Mouse (Mus musculus): ENCODE measurements around the gene Mrgprd. TPM values are rescaled to one million over a fixed set of nuclear protein-coding genes. Genes with fewer than 3 reads are reported as not detected.

Mrgprd gene
- total RNA-seq, 2 experiments from 2014 or later, result not detected

- peak; percentile 68 to 85 for DNase-seq
Measured at GRCm38 (mm10) chr7:145302488-145303285, 11.9 kb upstream of the Mrgprd start.

- no peak for DNase-seq
Measured at GRCm38 (mm10) chr7:145304153-145304552, 10.5 kb upstream of the Mrgprd start.

- DNase-seq, result no peak
Measured at GRCm38 (mm10) chr7:145307636-145308035, 7.0 kb upstream of the Mrgprd start.

- no peak for DNase-seq
Measured at GRCm38 (mm10) chr7:145308061-145308675, 6.5 kb upstream of the Mrgprd start.

- DNase-seq, result peak; percentile 33 to 41
Measured at GRCm38 (mm10) chr7:145308866-145309265, 5.8 kb upstream of the Mrgprd start.

GRCm38 (mm10) chr7:145309877-145310276, 4.8 kb upstream of the Mrgprd start:
- DNase-seq, result no peak

- DNase-seq, result no peak
Measured at GRCm38 (mm10) chr7:145310526-145310925, 4.1 kb upstream of the Mrgprd start.

- no peak for DNase-seq
Measured at GRCm38 (mm10) chr7:145312137-145312536, 2.5 kb upstream of the Mrgprd start.

- no peak for DNase-seq
Measured at GRCm38 (mm10) chr7:145317522-145317921, 2.9 kb downstream of the Mrgprd start.

- DNase-seq, result no peak
Measured at GRCm38 (mm10) chr7:145319481-145319880, 4.8 kb downstream of the Mrgprd start.

- DNase-seq, result no peak
Measured at GRCm38 (mm10) chr7:145323607-145324006, 9.0 kb downstream of the Mrgprd start.

- DNase-seq, result no peak
Measured at GRCm38 (mm10) chr7:145325697-145326096, 11.1 kb downstream of the Mrgprd start.

- no peak for DNase-seq
Measured at GRCm38 (mm10) chr7:145329982-145330381, 15.3 kb downstream of the Mrgprd start.

- DNase-seq, result no peak
Measured at GRCm38 (mm10) chr7:145330641-145331040, 16.0 kb downstream of the Mrgprd start.

- peak in 1 of 2 experiments; percentile 17 for DNase-seq
Measured at GRCm38 (mm10) chr7:145332376-145333041, 17.9 kb downstream of the Mrgprd start.

- DNase-seq, result no peak
Measured at GRCm38 (mm10) chr7:145333936-145334335, 19.3 kb downstream of the Mrgprd start.

GRCm38 (mm10) chr7:145334428-145335027, 19.9 kb downstream of the Mrgprd start:
- no peak for DNase-seq

- peak; percentile 15 to 28 for DNase-seq
Measured at GRCm38 (mm10) chr7:145335199-145335598, 20.6 kb downstream of the Mrgprd start.

- no peak for DNase-seq
Measured at GRCm38 (mm10) chr7:145335616-145336332, 21.1 kb downstream of the Mrgprd start.

- DNase-seq, result no peak
Measured at GRCm38 (mm10) chr7:145337889-145338288, 23.3 kb downstream of the Mrgprd start.

- no peak for DNase-seq
Measured at GRCm38 (mm10) chr7:145340248-145340904, 25.7 kb downstream of the Mrgprd start.

All from heart, adult 18-20 months (tissue).